Mouse (Mus musculus) lung, embryonic 14.5 days (tissue): ENCODE measurements around the gene Ncdn. TPM values are rescaled to one million over a fixed set of nuclear protein-coding genes. Genes with fewer than 3 reads are reported as not detected.

ENCODE experiments used
- ATAC-seq: fragments of 200-750 bp; cut with Nextera tagmentation; 2 replicates; pipeline ENCODE4 v1.8.0; 2017; ENCODE audit warnings: mild to moderate bottlenecking, moderate TSS enrichment, moderate library complexity; ENCODE audit not compliant: insufficient read depth
- DNase-seq: peaks from one replicate; pipeline ENCODE4 v3.0.0-alpha.2; 2015
- H3K27ac ChIP-seq: fragments of 300-500 bp; sonication (generic); 2 replicates; pipeline ENCODE4 v1.5.1; 2014; ENCODE audit warnings: low read depth, mild to moderate bottlenecking, moderate library complexity
- H3K27me3 ChIP-seq: fragments of 300-500 bp; sonication (generic); 2 replicates; pipeline ENCODE4 v1.6.1; 2014; ENCODE audit warnings: low read length, control low read depth; ENCODE audit not compliant: insufficient read depth
- H3K36me3 ChIP-seq: fragments of 300-500 bp; sonication (generic); 2 replicates; pipeline ENCODE4 v1.6.1; 2014; ENCODE audit warnings: control low read depth; ENCODE audit not compliant: insufficient read depth
- H3K4me1 ChIP-seq: fragments of 300-500 bp; sonication (generic); 2 replicates; pipeline ENCODE4 v1.6.1; 2014; ENCODE audit warnings: antibody characterized with exemption, control low read depth; ENCODE audit not compliant: insufficient read depth
- H3K4me2 ChIP-seq: fragments of 300-500 bp; sonication (generic); 2 replicates; pipeline ENCODE4 v1.6.1; 2014; ENCODE audit warnings: mild to moderate bottlenecking
- H3K4me3 ChIP-seq: fragments of 300-500 bp; sonication (generic); 2 replicates; pipeline ENCODE4 v1.5.1; 2014; ENCODE audit warnings: low read depth, low read length
- H3K9ac ChIP-seq: fragments of 300-500 bp; sonication (generic); 2 replicates; pipeline ENCODE4 v1.6.1; 2014
- H3K9me3 ChIP-seq: fragments of 300-500 bp; sonication (generic); 2 replicates; pipeline ENCODE4 v1.6.1; 2016; ENCODE audit warnings: low read depth, low read length, control low read depth
- CTCF ChIP-seq: IDR thresholded peaks from 2 replicates; pipeline ENCODE4 v1.5.1; 2016; ENCODE audit warnings: antibody characterized with exemption, low read depth
- WGBS: fragments of 180-500 bp; shearing (Covaris S2); extraction: QIAGEN DNeasy Blood & Tissue Kit; methylation state at CpG from one replicate; pipeline ENCODE4 v1.1.7; 2014; 5-methylcytosine and 5-hydroxymethylcytosine counted together
- polyA plus RNA-seq: library from polyadenylated mRNA; unstranded; fragments of >200 nt; fragmentation: Nextera tagmentation; extraction: Ambion mirVana; gene quantifications from 2 replicates; pipeline ENCODE4 v1.2.1, GENCODE M21; 2014

The Ncdn gene
- polyA plus RNA-seq, 1 experiment from 2014 or later = 30.4 TPM

- no peak for DNase-seq
- H3K4me3 ChIP-seq = no peak overlapping the region
- H3K36me3 ChIP-seq = peaks cover 72% of the 10 kb centered on the region
- no peaks in the 10 kb centered on the region for H3K9me3 ChIP-seq
- H3K27me3 ChIP-seq = no peaks in the 10 kb centered on the region
- TF ChIP-seq CTCF = no peak
- no peak for ATAC-seq
- H3K4me2 ChIP-seq = no peak overlapping the region
- H3K27ac ChIP-seq = no peak overlapping the region
- no peak overlapping the region for H3K9ac ChIP-seq
- WGBS = 86% methylated on average over 12 of the region's 12 CpGs
- no peaks in the 10 kb centered on the region for H3K4me1 ChIP-seq
Measured at GRCm38 (mm10) chr4:126706630-126707438, 46.4 kb downstream of the Ncdn start.

DNA sequence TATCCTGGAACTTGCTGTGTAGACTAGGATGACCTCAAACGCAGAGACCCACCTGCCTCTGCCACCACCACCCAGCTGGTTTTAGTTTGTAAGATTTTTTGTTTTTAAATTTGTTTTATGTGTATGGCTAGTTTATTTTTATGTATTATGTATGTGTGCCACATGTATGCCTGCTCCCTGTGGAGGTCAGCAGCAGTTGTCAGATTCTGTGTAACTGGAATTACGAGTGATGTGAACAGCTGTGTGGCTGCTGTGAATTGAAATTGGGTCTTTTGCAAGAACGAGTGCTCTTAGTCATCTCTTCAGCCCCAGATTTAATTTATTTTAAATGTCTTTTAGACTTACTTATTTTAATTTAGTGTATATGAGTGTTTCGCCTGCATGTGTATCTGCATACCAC is 56.3 kb downstream of the Ncdn start:
- Histone ChIP-seq H3K9me3 (no peaks in the 10 kb centered on the region), H3K4me3 (no peak overlapping the region), H3K4me1 (no peaks in the 10 kb centered on the region), H3K9ac (no peak overlapping the region), H3K27me3 (no peaks in the 10 kb centered on the region), H3K4me2 (no peak overlapping the region), H3K27ac (no peak overlapping the region), H3K36me3 (peaks cover 45% of the 10 kb centered on the region)
- ATAC-seq = no peak
- WGBS = 84% methylated on average over 4 of the region's 4 CpGs
- no peak for TF ChIP-seq CTCF
- no peak for DNase-seq

Other genes with a start within 250 kb of the Ncdn start
- gene Ago4, start 220.0 kb downstream of the Ncdn start, polyA plus RNA-seq = 2.9 and 3.5 TPM in 2 replicates
- gene Clspn, start 196.5 kb downstream of the Ncdn start, polyA plus RNA-seq = 52.6 and 54.3 TPM in 2 replicates
- 2.7 and 3.2 TPM in 2 replicates for gene 5730409E04Rik, start 143.6 kb downstream of the Ncdn start, polyA plus RNA-seq
- gene Psmb2, start 75.8 kb downstream of the Ncdn start, polyA plus RNA-seq = 510 and 528 TPM in 2 replicates
- not detected in 2 replicates for gene Tfap2e, start 17.2 kb downstream of the Ncdn start, polyA plus RNA-seq
- gene AU040320, start 106 bp upstream of the Ncdn start, polyA plus RNA-seq = 20.9 and 23.1 TPM in 2 replicates
- 19.8 and 21.8 TPM in 2 replicates for gene Zmym4, start 214.7 kb upstream of the Ncdn start, polyA plus RNA-seq